Mouse (Mus musculus) left cerebral cortex, adult 8-10 months (tissue): ENCODE data around the gene Asnsd1. TPM values are rescaled to one million over a fixed set of nuclear protein-coding genes. Genes with fewer than 3 reads are reported as not detected.

Experiments used
- total RNA-seq, 4 experiments: library from RNA; stranded (reverse); gene quantifications; 2 replicates each; pipeline ENCODE4 v1.2.4; 2022

The Asnsd1 gene
- total RNA-seq, 4 experiments from 2014 or later: 23.3 to 25.8 (median 25.2) TPM

Other genes with a start within 250 kb of the Asnsd1 start
- not detected for gene 1700019A02Rik, start 165.1 kb downstream of the Asnsd1 start, total RNA-seq
- gene Pms1, start 55.7 kb downstream of the Asnsd1 start, total RNA-seq: 10 to 100 TPM; 38.2 to 50.3 (median 39.8) TPM
- gene Ormdl1, start 55.7 kb downstream of the Asnsd1 start, total RNA-seq: 1 to 10 TPM; 6.4 to 9.4 (median 8.8) TPM
- gene Gm28778, start 55.6 kb downstream of the Asnsd1 start, total RNA-seq: 1 to 10 TPM in 1 of 4 experiments, not detected in 3; 3.5 TPM
- 10 to 100 TPM; 19.1 to 24.3 (median 22.5) TPM for gene Osgepl1, start 39.1 kb downstream of the Asnsd1 start, total RNA-seq
- gene Asdurf, start 133 bp downstream of the Asnsd1 start, total RNA-seq: 1 to 10 TPM in 1 of 4 experiments, not detected in 3; 1.7 TPM
- under 1 TPM in 1 of 4 experiments, not detected in 3; 0.20 TPM for gene Gm28551, start 85 bp downstream of the Asnsd1 start, total RNA-seq